Comparison of ENCODE assay signal across 8 mouse cellular contexts in genomic region chr1:134234455-134235390, GRCm38 (mm10). TPM values are rescaled to one million over a fixed set of nuclear protein-coding genes. Genes with fewer than 3 reads are reported as not detected.
DNase-seq lines count a peak whose midpoint lies in the region; ATAC-seq and TF ChIP-seq lines count a peak whose summit lies in the region.

No protein-coding gene starts in this region.

- H3K9ac ChIP-seq in ES-Bruce4 (ENCODE audit: low read depth, poor library complexity, severe bottlenecking), result no peak overlapping the region
- peak overlapping the region; percentile 66 for H3K9ac ChIP-seq in embryonic facial prominence, embryonic 13.5 days
- H3K9ac ChIP-seq in stomach, embryonic 15.5 days, result peak overlapping the region; percentile 19; the same call in 1 of the 2 replicates

- no peak overlapping the region for H3K27ac ChIP-seq in ES-Bruce4 (ENCODE audit: insufficient read depth, low read length)
- H3K27ac ChIP-seq in embryonic facial prominence, embryonic 13.5 days, result no peak overlapping the region
- H3K27ac ChIP-seq in stomach, embryonic 15.5 days, result 0 out of 2 replicates have a peak overlapping the region, but pooled peaks have one; percentile 26

- H3K9me3 ChIP-seq in ES-Bruce4 (replicated peaks; ENCODE audit: control insufficient read depth, insufficient read depth, low read length, poor library complexity, severe bottlenecking), result no peaks in the 10 kb centered on the region
- H3K9me3 ChIP-seq in embryonic facial prominence, embryonic 13.5 days, result no peaks in the 10 kb centered on the region
- no peaks in the 10 kb centered on the region for H3K9me3 ChIP-seq in stomach, embryonic 15.5 days

- TF ChIP-seq POLR2A in ES-Bruce4 (IDR thresholded peaks at IDR 0.05; ENCODE audit: insufficient read depth, low read length), result no peak

- H3K4me3 ChIP-seq in ES-Bruce4 (ENCODE audit: low read depth, low read length), result peak overlapping the region; percentile 67
- peak overlapping the region; percentile 51 for H3K4me3 ChIP-seq in embryonic facial prominence, embryonic 13.5 days
- peak overlapping the region; percentile 42 for H3K4me3 ChIP-seq in stomach, embryonic 15.5 days (replicated peaks)

- H3K27me3 ChIP-seq in ES-Bruce4 (ENCODE audit: control insufficient read depth, insufficient read depth, low read length, poor library complexity, severe bottlenecking), result peaks cover 12% of the 10 kb centered on the region; the same call in 1 of the 2 replicates
- H3K27me3 ChIP-seq in embryonic facial prominence, embryonic 13.5 days, result peaks cover 51% of the 10 kb centered on the region
- H3K27me3 ChIP-seq in stomach, embryonic 15.5 days (replicated peaks), result peaks cover 32% of the 10 kb centered on the region

- H3K36me3 ChIP-seq in ES-Bruce4 (ENCODE audit: control insufficient read depth, insufficient read depth, low read length, poor library complexity, severe bottlenecking), result no peaks in the 10 kb centered on the region
- H3K36me3 ChIP-seq in embryonic facial prominence, embryonic 13.5 days, result no peaks in the 10 kb centered on the region
- no peaks in the 10 kb centered on the region for H3K36me3 ChIP-seq in stomach, embryonic 15.5 days

- no peak for TF ChIP-seq EP300 in ES-Bruce4 (IDR thresholded peaks at IDR 0.05; ENCODE audit: insufficient read depth, low read depth, low read length)

- intact Hi-C loops in heart, postnatal 14 days (cut with DNase I), result no loop called here

- DNase-seq in adrenal gland, adult 18-20 months (ENCODE audit: low spot score in 2 of 2), result peak; percentile 61 to 70
- peak; percentile 67 to 68 for DNase-seq in heart, postnatal 14 days
- peak; percentile 80 for DNase-seq in layer of hippocampus, adult 9-11 months
- peak; percentile 51 for DNase-seq in lung, postnatal 10 days

- H3K4me1 ChIP-seq in ES-Bruce4 (ENCODE audit: control insufficient read depth, insufficient read depth, low read length), result no peaks in the 10 kb centered on the region
- peaks cover 28% of the 10 kb centered on the region for H3K4me1 ChIP-seq in embryonic facial prominence, embryonic 13.5 days
- peaks cover 21% of the 10 kb centered on the region; the same call in 1 of the 2 replicates for H3K4me1 ChIP-seq in stomach, embryonic 15.5 days

- ATAC-seq in embryonic facial prominence, embryonic 13.5 days (ENCODE audit: insufficient number of reproducible peaks, insufficient read depth, low FRiP score, low TSS enrichment, low read depth), result no peak
- 0 out of 2 replicates have a peak, but pooled peaks have one; percentile 8 for ATAC-seq in stomach, embryonic 15.5 days (ENCODE audit: insufficient read depth, low FRiP score, low read depth)
- no peak for ATAC-seq in inflammation-experienced regulatory T-cells, adult 6 months

- WGBS in embryonic facial prominence, embryonic 13.5 days, result 1% methylated on average over 41 of the region's 41 CpGs
- WGBS in stomach, embryonic 15.5 days, result 2% methylated on average over 41 of the region's 41 CpGs

- TF ChIP-seq CTCF in ES-Bruce4 (IDR thresholded peaks at IDR 0.05; ENCODE audit: low read depth, low read length), result no peak

- H3K4me2 ChIP-seq in embryonic facial prominence, embryonic 13.5 days, result peak overlapping the region; percentile 95
- peak overlapping the region; percentile 84 for H3K4me2 ChIP-seq in stomach, embryonic 15.5 days

RNA-seq across cellular contexts. Expression of gene Adora1, which starts 0.5 kb away (rescaled TPM):
- polyA plus RNA-seq in ES-Bruce4 (2011; ENCODE audit: insufficient read depth, insufficient read length, low read depth, missing spikeins), result 0.18 TPM in 1 of 2 replicates, not detected in the other
- 100 to 1,000 TPM; 111 to 130 TPM for total RNA-seq in adrenal gland, adult 18-20 months (2021)
- 1.4 and 1.5 TPM in 2 replicates for polyA plus RNA-seq in embryonic facial prominence, embryonic 13.5 days (2015; fragmentation: Nextera tagmentation; extraction: Ambion mirVana)
- 10 to 100 TPM; 20.3 to 23.0 TPM for total RNA-seq in heart, postnatal 14 days (2021)
- polyA plus RNA-seq in stomach, embryonic 15.5 days (2015; fragmentation: Nextera tagmentation; extraction: Ambion mirVana), result 11.8 and 13.8 TPM in 2 replicates
- polyA plus RNA-seq in inflammation-experienced regulatory T-cells, adult 6 months (2017; shearing (Covaris generic)), result not detected

RNA-seq across cellular contexts. Expression of gene Mybph, which starts 41.5 kb away (rescaled TPM):
- not detected in 2 replicates for polyA plus RNA-seq in ES-Bruce4 (2011; ENCODE audit: insufficient read depth, insufficient read length, low read depth, missing spikeins)
- under 1 TPM in 1 of 2 experiments, not detected in 1; 0.16 TPM for total RNA-seq in adrenal gland, adult 18-20 months (2021)
- 6.0 and 9.9 TPM in 2 replicates for polyA plus RNA-seq in embryonic facial prominence, embryonic 13.5 days (2015; fragmentation: Nextera tagmentation; extraction: Ambion mirVana)
- not detected for total RNA-seq in heart, postnatal 14 days (2021)
- polyA plus RNA-seq in stomach, embryonic 15.5 days (2015; fragmentation: Nextera tagmentation; extraction: Ambion mirVana), result 0.30 and 1.3 TPM in 2 replicates
- not detected for polyA plus RNA-seq in inflammation-experienced regulatory T-cells, adult 6 months (2017; shearing (Covaris generic))

RNA-seq across cellular contexts. Expression of gene Chil1, which starts 52.7 kb away (rescaled TPM):
- 1.3 and 1.8 TPM in 2 replicates for polyA plus RNA-seq in ES-Bruce4 (2011; ENCODE audit: insufficient read depth, insufficient read length, low read depth, missing spikeins)
- 1 to 10 TPM; 1.2 to 1.7 TPM for total RNA-seq in adrenal gland, adult 18-20 months (2021)
- 4.0 and 4.5 TPM in 2 replicates for polyA plus RNA-seq in embryonic facial prominence, embryonic 13.5 days (2015; fragmentation: Nextera tagmentation; extraction: Ambion mirVana)
- under 1 TPM; 0.62 to 0.71 TPM for total RNA-seq in heart, postnatal 14 days (2021)
- 2.6 and 2.9 TPM in 2 replicates for polyA plus RNA-seq in stomach, embryonic 15.5 days (2015; fragmentation: Nextera tagmentation; extraction: Ambion mirVana)
- polyA plus RNA-seq in inflammation-experienced regulatory T-cells, adult 6 months (2017; shearing (Covaris generic)), result under 1 TPM in 2 of 3 experiments, not detected in 1; 0.46 to 0.98 TPM

RNA-seq across cellular contexts. Expression of gene Myog, which starts 55.1 kb away (rescaled TPM):
- polyA plus RNA-seq in ES-Bruce4 (2011; ENCODE audit: insufficient read depth, insufficient read length, low read depth, missing spikeins), result not detected in 2 replicates
- not detected for total RNA-seq in adrenal gland, adult 18-20 months (2021)
- 20.4 and 29.0 TPM in 2 replicates for polyA plus RNA-seq in embryonic facial prominence, embryonic 13.5 days (2015; fragmentation: Nextera tagmentation; extraction: Ambion mirVana)
- not detected for total RNA-seq in heart, postnatal 14 days (2021)
- 1.3 and 4.3 TPM in 2 replicates for polyA plus RNA-seq in stomach, embryonic 15.5 days (2015; fragmentation: Nextera tagmentation; extraction: Ambion mirVana)
- polyA plus RNA-seq in inflammation-experienced regulatory T-cells, adult 6 months (2017; shearing (Covaris generic)), result not detected
